Mouse (Mus musculus): ENCODE measurements at regions not wholly inside any gene's neighbourhood (a gene's known extent, or its start where the extent isn't known, plus 50 kb on each side); places are given as distances from the start of the nearest gene placed in this dataset.

DNA sequence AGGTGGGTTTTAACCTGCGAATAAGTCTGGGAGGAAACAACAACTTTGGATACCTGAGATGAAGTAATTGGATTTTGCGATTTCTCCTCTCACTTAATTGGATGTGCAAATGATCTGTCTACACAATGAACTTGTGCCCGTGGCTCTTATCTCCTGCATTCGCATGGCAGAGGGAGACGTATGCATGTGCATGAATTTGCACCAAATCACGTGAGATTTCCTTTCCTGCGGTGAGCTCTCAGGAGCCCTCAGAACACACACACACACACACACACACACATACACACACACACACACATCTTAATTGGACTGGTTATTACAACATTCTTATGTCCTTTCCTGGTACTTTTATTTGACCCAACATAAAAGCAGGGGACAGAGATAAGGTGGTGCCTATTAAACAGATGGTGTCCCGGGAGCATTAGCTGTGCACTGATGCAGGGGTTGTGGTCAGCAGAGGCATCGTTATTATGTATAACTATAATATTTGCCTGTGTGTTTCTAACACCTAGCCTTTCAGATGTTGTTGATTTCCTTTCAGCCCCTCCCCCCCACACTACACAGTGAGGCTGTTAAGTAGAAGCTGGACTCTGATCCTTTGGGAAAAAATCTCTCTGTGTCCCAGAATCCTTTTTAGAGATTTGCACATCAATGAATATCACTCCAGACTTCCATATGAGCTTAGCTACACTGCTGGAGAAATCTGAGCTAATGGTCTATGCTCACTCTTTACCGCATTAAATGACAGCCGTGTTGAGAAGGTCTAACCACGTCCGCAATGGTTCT is 166.3 kb downstream of the Arrdc4 start:
- TF ChIP-seq CTCF (IDR thresholded peaks at IDR 0.05) (no peak), EP300 (IDR thresholded peaks at IDR 0.05) (no peak)

Data from lung, postnatal 0 days (tissue).